Mouse (Mus musculus): Measurements from ENCODE around the gene Kcnq1.

DNA sequence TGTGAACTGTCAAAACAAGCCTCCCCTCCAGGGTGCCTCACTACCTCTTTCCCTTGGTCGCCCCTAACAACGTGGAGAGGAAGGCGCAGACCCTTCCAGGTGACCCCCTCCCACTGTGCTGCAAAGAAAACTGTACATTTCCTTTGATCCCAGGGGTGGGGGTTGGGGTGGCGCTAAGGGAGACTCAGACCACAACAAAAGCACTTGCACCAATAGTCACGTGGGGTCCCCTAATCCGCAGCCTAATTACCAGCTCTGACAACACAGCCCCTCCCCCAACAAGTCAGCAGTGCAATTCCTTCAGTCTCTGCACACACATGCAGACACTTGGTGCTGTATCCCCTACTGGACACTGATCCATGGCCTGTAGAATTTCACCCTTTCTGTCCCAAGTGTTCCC lies 361.6 kb downstream of the Kcnq1 start:
- TF ChIP-seq GATA1 (IDR thresholded peaks at IDR 0.05; ENCODE audit: borderline replicate concordance, low read length) (no peak), FLI1 (IDR thresholded peaks at IDR 0.05; ENCODE audit: low read length) (no peak)
